Mouse (Mus musculus): ENCODE measurements around the gene Maats1. TPM values are rescaled to one million over a fixed set of nuclear protein-coding genes. Genes with fewer than 3 reads are reported as not detected.

Maats1 gene
- polyA plus RNA-seq, 1 experiment from 2014 or later = 0.09 TPM

DNA sequence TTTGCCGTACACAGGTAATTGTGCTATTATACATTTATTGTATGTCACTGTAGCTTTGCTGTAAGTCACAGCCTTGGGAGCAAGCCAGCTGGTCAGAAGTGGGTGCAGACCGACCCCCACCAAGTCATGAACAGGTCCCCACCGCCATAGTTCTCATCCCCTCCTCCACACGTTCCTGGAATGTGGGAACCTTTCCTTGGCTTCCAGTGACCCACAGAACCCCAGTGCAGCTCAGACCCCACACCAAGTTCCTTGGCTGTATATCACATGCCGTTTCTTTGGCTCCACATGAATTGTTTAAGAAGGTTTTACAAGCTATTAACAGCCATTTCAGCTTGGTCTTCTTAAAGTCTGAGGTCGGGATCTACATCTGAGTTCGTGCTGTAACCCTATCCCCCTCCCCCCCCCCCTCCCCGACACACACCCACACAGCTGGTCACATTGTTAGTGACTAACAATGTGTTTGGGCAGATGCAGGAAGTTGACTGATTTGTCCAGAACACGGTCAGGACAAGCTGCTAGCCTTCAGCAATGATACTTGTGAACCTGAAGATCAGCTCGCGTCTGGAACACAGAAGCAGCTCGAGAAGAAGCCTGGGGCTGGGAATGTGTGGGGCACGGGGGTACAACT is 93.5 kb downstream of the Maats1 start:
- Histone ChIP-seq H3K36me3 (no peaks in the 10 kb centered on the region), H3K9ac (no peak overlapping the region), H3K27ac (no peak overlapping the region), H3K4me2 (no peak overlapping the region), H3K4me1 (0 out of 2 replicates have a peak, but pooled peaks cover 3% of the 10 kb centered on the region), H3K27me3 (replicated peaks) (no peaks in the 10 kb centered on the region), H3K4me3 (replicated peaks) (no peak overlapping the region), H3K9me3 (no peaks in the 10 kb centered on the region)
- no peak for ATAC-seq (ENCODE audit: insufficient read depth, low FRiP score, low read depth)
- 26% methylated on average over 13 of the region's 13 CpGs for WGBS

Other genes starting within 250 kb of the Maats1 start
- 6.2 and 7.4 TPM in 2 replicates for gene Nr1i2, start 47.3 kb downstream of the Maats1 start, polyA plus RNA-seq (2015; fragmentation: Nextera tagmentation; extraction: Ambion mirVana)
- 181 and 190 TPM in 2 replicates for gene Cox17, start 4.8 kb upstream of the Maats1 start, polyA plus RNA-seq (2015; fragmentation: Nextera tagmentation; extraction: Ambion mirVana)
- not detected in 2 replicates for gene Gm21987, start 4.9 kb upstream of the Maats1 start, polyA plus RNA-seq (2015; fragmentation: Nextera tagmentation; extraction: Ambion mirVana)
- 9.9 and 13.7 TPM in 2 replicates for gene Popdc2, start 20.1 kb upstream of the Maats1 start, polyA plus RNA-seq (2015; fragmentation: Nextera tagmentation; extraction: Ambion mirVana)
- gene Pla1a, start 91.0 kb upstream of the Maats1 start, polyA plus RNA-seq (2015; fragmentation: Nextera tagmentation; extraction: Ambion mirVana) = 3.2 and 5.8 TPM in 2 replicates
- 77.1 and 80.4 TPM in 2 replicates for gene Adprh, start 110.6 kb upstream of the Maats1 start, polyA plus RNA-seq (2015; fragmentation: Nextera tagmentation; extraction: Ambion mirVana)
- gene Cd80, start 113.4 kb upstream of the Maats1 start, polyA plus RNA-seq (2015; fragmentation: Nextera tagmentation; extraction: Ambion mirVana) = 0.36 and 0.55 TPM in 2 replicates
- 25.3 and 27.3 TPM in 2 replicates for gene Timmdc1, start 180.5 kb upstream of the Maats1 start, polyA plus RNA-seq (2015; fragmentation: Nextera tagmentation; extraction: Ambion mirVana)
- 41.8 and 44.7 TPM in 2 replicates for gene Poglut1, start 208.1 kb upstream of the Maats1 start, polyA plus RNA-seq (2015; fragmentation: Nextera tagmentation; extraction: Ambion mirVana)
- 90.8 and 103 TPM in 2 replicates for gene Tmem39a, start 216.6 kb upstream of the Maats1 start, polyA plus RNA-seq (2015; fragmentation: Nextera tagmentation; extraction: Ambion mirVana)